Mouse (Mus musculus): ENCODE measurements at regions not wholly inside any gene's neighbourhood (a gene's known extent, or its start where the extent isn't known, plus 50 kb on each side); places are given as distances from the start of the nearest gene placed in this dataset.
"Not testable (repeated sequence)": the region's sequence is repeated elsewhere in the genome, so short reads cannot be mapped to it uniquely, and the experiment has no call there.

DNA sequence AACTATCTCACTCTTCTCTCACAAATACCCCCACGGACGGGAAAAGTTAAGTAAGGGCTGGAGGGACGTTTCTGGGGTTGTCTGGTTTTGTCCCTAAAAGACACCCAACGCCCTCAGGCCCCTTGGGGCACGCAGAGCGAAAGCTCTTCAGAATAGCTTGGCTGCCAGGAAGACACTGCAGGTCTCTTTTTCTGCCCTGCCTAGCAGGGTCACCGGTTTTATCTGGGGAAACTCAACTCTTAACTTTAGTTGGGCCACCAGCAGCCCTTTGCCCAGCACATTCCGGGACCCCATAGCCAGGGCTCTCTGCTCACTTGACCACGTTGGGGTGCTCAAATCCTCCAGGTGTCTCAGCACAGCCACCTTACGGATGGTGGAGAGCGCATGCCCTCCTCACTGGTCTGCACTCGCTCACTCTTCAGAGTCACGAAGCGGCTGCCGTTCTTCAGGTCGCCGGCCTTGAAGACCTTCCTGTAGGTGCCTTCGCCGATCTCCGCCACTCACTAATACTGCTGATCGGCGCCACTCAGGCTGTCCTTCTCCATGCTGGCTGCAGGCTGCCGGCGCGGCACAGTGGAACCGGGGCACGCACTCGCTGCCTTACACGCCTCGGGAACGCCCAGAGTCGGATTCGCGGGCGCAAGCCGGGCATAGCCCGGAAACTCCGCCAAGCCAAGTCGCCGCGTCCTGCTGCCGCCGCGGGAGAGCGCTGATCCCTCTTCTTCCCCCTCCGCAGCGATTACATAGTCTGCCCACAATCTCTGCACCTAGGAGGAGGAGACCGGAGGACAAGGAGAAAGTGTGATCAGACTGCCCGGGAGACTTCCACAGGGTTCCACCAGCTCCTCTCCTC is 83.0 kb downstream of the Ulbp1 start:
- peak; percentile 49 for DNase-seq
- Histone ChIP-seq H3K27ac (no peak overlapping the region), H3K4me3 (peak overlapping the region; percentile 76)
- intact Hi-C loops (cut with DNase I) = no loop called here
- no peak for TF ChIP-seq CTCF (IDR thresholded peaks at IDR 0.05)

DNA sequence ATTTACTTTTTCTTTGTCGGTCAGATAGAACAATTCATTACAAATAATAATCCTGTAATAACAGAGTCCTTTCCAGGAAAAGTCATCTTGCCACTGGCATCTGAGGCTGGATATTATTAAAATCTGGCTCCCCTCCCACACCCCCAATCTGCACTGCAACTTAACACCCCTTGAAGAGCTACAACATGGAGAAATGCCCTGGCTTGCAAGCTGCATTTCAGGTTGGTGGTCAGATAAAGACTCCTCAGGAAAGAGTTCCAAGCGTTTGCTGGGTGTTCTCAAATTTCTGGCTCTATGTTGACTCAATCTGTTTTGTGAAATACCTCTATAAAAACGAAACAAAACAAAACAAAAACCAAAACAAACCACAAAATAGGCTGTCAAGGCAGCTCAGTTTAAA is 114.6 kb downstream of the Ulbp1 start:
- H3K4me3 ChIP-seq; DNase-seq; H3K27ac ChIP-seq; intact Hi-C loops (cut with DNase I): not testable (repeated sequence)

DNA sequence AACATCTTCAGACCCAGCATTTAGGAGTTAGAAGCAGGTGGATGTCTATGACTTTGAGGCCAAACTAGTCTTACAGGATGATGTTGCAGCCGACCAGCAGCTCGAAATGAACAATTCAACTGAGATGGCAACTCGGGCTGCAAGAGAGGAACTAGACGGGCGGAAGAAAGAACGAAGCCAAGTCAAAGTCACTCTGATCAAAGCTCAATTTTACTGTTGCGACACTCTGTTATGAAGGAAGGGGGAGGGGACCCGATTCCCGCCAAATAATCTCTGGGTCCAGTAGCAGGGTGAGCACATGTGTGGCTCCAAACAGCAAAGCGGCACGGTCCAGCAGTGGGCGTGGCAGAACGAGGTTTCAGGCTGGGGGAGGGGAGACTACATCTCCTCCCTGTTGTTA is 129.1 kb downstream of the Ulbp1 start:
- DNase-seq; intact Hi-C loops (cut with DNase I): not testable (repeated sequence)

DNA sequence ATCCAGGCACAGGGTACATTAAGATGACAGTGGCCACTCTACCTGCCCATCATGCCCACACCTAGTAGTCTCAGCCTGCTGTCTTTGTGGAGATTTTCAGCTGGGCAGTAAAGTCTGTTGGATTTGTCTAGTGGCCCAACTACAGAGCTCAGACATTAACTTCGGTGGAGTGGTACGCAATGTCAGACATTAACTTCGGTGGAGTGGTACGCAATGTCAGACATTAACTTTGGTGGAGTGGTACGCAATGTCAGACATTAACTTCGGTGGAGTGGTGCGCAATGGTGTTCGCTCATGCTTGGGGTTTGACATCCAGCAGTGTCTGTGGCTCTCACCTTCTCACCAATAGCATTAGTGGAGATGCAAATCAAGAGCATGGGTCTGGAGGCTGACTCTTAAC is 129.7 kb downstream of the Ulbp1 start:
- H3K27ac ChIP-seq; H3K4me3 ChIP-seq; intact Hi-C loops (cut with DNase I); DNase-seq: not testable (repeated sequence)

More for the DNA sequence above, 129.1 kb downstream of the Ulbp1 start:
- H3K27ac ChIP-seq, H3K4me3 ChIP-seq: not testable (repeated sequence)

DNA sequence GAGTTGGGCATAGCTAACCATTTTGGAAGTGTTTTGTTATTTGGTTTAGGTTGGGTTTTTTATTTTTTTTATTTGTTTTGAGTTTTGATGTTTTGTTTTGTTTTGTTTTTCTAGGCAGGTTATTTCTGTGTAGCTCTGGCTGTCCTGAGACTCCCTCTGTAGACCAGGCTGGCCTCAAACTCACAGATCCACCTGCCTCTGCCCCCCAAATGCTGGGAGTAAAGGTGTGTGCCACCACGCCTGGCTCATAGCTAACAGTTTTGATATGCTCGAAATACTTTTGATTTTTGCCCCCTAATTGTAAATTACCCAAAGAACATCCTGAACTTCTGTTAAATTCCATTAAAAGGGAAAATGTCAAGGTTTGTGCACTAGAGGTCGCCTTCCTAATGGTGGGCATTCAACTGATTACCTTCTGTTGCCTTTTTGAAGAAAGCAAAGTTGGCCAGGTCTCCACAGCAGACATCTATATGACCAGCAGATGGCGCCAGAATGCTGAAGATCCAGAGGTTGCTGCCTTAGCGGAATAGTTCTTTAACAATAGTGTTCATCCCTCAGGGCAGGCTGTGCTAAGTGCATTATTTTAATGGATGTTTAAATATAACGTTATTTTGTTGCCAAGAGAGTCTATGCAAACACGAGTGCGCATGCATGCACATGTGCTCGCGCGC is 121.2 kb upstream of the Cnksr3 start:
- TF ChIP-seq CTCF (IDR thresholded peaks at IDR 0.05) = peak; percentile 77
- no peak overlapping the region for H3K27ac ChIP-seq
- H3K4me3 ChIP-seq = no peak overlapping the region
- peak; percentile 56 for DNase-seq
- intact Hi-C loops (cut with DNase I) = loop anchor here (5.0 kb wide), 1 partner anchor 269 kb away; no protein-coding TSS in a partner anchor

DNA sequence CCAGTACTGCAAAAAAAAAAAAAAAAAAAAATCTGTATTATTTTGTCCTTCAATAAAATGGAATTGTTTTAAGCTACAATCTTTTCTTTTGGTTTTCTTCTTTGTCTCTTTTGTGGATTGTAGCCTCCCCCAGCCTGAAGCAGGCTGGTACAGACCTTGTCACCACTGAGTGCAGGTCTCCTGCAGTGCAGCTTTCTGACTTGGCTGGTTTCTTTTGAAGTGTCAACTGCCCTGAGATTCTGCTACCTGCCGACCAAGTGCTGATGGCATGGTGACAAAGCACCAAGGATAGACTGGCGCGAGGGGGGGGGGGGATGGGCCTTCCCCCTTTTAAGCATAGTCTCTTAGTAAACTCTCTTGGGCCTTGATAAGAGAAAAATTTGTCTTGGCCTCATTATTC is 116.2 kb upstream of the Cnksr3 start:
- intact Hi-C loops (cut with DNase I) = no loop called here
- no peak for TF ChIP-seq CTCF (IDR thresholded peaks at IDR 0.05)
- no peak overlapping the region for H3K27ac ChIP-seq

DNA sequence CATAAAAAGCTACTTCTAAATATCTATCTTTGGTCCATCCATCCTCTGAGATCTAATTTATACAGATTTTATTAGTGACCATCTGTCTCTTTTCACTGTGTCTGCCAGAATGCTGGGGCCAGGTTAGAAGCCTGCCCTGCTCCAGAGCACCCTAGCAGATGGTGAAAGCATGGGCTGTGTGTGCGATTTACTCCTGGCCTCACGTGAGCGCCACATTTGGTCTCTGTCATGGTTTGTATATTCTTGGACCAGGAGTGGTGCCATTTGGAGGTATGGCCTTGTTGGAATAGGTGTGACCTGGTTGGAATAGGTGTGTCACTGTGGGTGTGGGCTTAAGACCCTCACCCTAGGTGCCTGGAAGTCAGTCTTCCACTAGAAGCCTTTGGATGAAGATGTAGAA is 115.0 kb upstream of the Cnksr3 start:
- H3K27ac ChIP-seq; DNase-seq; H3K4me3 ChIP-seq; intact Hi-C loops (cut with DNase I): not testable (repeated sequence)

More for the DNA sequence above, 116.2 kb upstream of the Cnksr3 start:
- no peak overlapping the region for H3K4me3 ChIP-seq
- no peak for DNase-seq

DNA sequence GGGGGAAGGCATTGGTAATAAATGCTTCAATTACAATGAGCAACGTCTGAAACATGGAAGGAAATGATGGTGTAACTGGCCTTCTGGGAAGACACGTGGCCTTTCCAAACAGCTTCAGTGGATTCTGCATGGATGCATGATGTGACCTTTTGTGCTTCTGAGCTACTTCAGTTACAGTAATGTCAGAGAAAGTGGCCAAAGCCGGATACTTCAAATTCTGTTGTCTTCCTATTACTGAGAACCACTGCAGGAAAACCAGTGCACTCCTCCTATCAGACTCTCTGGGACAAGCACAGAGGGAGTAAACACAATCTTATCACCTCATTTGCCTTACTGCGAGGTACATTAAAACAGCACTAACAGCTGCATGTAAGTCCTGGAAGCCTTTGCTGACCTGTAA is 113.0 kb upstream of the Cnksr3 start:
- no peak for DNase-seq
- H3K27ac ChIP-seq = no peak overlapping the region
- intact Hi-C loops (cut with DNase I) = no loop called here
- no peak for TF ChIP-seq CTCF (IDR thresholded peaks at IDR 0.05)
- no peak overlapping the region for H3K4me3 ChIP-seq

DNA sequence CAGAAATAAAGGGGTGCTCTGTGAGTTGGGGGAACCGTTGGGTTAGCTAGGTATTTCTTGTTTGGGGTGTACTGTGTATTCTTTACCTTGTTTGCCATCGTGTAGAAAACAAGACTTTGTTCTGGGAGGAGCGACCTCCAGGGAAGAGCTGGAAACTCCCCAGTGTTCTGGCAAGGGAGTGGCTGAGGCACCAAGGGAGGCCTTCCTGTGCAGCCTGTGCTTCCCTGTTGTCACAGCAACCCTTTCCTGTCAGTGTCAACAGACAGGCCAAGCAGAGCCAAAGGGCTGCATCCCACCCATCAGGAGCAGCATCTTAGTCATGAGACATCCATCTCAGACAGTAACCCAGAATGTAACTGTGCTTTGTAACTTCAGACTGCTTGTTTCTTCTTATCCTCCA is 111.2 kb upstream of the Cnksr3 start:
- no peak for DNase-seq
- H3K27ac ChIP-seq = no peak overlapping the region
- no peak overlapping the region for H3K4me3 ChIP-seq
- intact Hi-C loops (cut with DNase I) = no loop called here
- no peak for TF ChIP-seq CTCF (IDR thresholded peaks at IDR 0.05)

DNA sequence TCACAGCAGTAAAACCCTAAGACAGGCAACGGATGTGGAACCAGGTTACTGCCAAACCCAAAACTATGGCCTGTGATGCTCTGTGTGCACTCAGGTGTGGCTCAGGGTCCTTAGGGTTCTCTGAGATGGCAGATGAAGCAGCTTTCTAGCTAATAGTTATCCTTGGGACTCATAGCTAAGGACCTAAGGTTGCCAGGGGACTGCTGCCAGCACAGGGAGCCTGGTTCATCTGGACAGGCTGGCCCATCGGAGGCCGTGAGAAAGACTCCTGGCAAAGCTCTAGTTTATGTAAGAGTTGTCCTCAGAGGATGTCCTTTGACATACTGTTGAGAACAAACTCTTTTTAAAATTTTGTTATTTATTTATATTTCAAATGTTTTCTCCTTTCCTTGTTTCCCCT is 97.9 kb upstream of the Cnksr3 start:
- H3K4me3 ChIP-seq = no peak overlapping the region
- intact Hi-C loops (cut with DNase I) = no loop called here
- H3K27ac ChIP-seq = no peak overlapping the region
- TF ChIP-seq CTCF (IDR thresholded peaks at IDR 0.05) = no peak
- DNase-seq = no peak

DNA sequence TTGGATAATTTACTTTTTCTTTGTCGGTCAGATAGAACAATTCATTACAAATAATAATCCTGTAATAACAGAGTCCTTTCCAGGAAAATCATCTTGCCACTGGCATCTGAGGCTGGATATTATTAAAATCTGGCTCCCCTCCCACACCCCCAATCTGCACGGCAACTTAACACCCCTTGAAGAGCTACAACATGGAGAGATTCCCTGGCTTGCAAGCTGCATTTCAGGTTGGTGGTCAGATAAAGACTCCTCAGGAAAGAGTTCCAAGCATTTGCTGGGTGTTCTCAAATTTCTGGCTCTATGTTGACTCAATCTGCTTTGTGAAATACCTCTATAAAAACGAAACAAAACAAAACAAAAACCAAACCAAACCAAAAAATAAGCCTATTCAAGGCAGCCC is 93.8 kb upstream of the Cnksr3 start:
- H3K4me3 ChIP-seq; H3K27ac ChIP-seq; intact Hi-C loops (cut with DNase I); DNase-seq: not testable (repeated sequence)

DNA sequence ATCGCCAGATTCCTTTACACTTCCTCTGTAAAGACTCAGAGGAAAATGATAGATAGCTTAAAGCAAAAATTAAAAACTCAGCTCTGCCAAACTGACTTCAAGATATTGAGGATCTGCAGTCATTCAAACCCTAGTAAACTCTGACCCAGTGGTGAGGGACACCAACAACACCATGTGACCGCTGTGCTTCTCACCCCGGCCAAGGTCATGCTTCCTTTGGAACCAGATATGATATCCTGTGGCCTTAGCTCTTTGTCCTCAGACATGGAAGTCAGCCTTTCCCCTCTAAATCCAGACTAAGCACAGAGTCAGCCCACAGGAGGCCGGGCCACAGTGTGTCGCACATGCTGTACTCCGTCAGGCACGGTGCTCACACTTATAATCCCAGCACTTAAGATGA is 86.3 kb upstream of the Cnksr3 start:
- DNase-seq = no peak
- no peak for TF ChIP-seq CTCF (IDR thresholded peaks at IDR 0.05)
- intact Hi-C loops (cut with DNase I) = no loop called here
- Histone ChIP-seq H3K27ac (no peak overlapping the region), H3K4me3 (no peak overlapping the region)

DNA sequence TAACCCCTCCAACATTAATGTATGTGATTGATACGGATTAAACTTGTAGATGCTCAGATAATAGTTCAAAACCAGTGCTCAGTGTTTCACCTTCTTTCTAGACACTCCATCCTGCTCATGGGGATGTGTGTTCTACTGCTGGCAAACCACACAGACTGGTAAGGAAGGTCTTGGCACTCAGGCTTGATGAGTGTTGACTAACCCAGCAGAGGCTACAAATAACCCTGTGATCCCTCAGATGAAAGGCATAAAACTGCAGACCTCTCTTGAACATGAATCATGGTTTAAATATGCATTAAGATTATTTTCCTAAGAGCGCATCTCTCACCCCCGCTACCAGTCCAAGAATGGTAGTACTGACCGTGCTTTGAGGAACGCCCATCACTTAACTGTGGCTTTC is 83.9 kb upstream of the Cnksr3 start:
- DNase-seq = no peak
- Histone ChIP-seq H3K4me3 (no peak overlapping the region), H3K27ac (no peak overlapping the region)
- TF ChIP-seq CTCF (IDR thresholded peaks at IDR 0.05) = no peak
- intact Hi-C loops (cut with DNase I) = no loop called here

DNA sequence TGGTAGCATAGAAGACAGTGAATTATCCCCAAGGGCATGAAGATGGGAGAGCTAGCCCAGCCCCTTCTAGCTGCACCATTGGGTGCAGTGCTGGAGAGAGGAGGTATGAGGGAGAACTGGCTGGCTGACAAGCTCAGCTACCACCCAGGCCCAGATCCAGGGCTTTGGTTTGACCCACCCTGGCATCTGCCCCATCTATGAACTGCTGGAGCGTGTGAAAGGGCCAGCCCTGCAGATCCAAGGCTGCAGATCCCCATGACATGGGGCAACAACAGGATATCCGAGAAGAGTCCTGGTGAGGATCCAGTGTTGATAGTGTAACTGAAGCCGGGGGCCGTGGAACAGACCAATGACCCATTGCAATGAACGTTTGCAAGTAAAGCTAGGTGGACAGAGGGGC is 81.2 kb upstream of the Cnksr3 start:
- TF ChIP-seq CTCF (IDR thresholded peaks at IDR 0.05) = no peak
- intact Hi-C loops (cut with DNase I) = no loop called here
- no peak overlapping the region for H3K4me3 ChIP-seq
- DNase-seq = no peak
- H3K27ac ChIP-seq = no peak overlapping the region
